Mouse (Mus musculus) gastrocnemius, adult 2 months (tissue): ENCODE results near the gene Cavin4. TPM values are rescaled to one million over a fixed set of nuclear protein-coding genes. Genes with fewer than 3 reads are reported as not detected.
"Not testable (repeated sequence)": the region's sequence is repeated elsewhere in the genome, so short reads cannot be mapped to it uniquely, and the experiment has no call there.

Experiments used
- DNase-seq: peaks from one replicate; pipeline ENCODE4 v3.0.0; 2022
- H3K27ac ChIP-seq: fragments of 200-600 bp; 2 replicates; pipeline ENCODE4 v1.8.1; 2022; ENCODE audit warnings: mild to moderate bottlenecking
- H3K4me3 ChIP-seq: fragments of 200-600 bp; 2 replicates; pipeline ENCODE4 v1.8.1; 2022; ENCODE audit warnings: mild to moderate bottlenecking, moderate library complexity
- CTCF ChIP-seq: fragments of 200-600 bp; IDR thresholded peaks from 2 replicates; pipeline ENCODE4 v1.8.1; 2022; ENCODE audit warnings: antibody characterized with exemption, mild to moderate bottlenecking, moderate library complexity
- intact Hi-C: fragments of 180-260 bp; cut with DNase I; formaldehyde crosslinking; loops from one replicate; pipeline ENCODE4 v1.15.1; 2025
- total RNA-seq, 2 experiments: library from RNA; stranded (reverse); gene quantifications; 2 replicates each; pipeline ENCODE4 v1.2.3; 2021

Gene Cavin4
- total RNA-seq, 2 experiments from 2014 or later, result 116 to 159 TPM

DNA sequence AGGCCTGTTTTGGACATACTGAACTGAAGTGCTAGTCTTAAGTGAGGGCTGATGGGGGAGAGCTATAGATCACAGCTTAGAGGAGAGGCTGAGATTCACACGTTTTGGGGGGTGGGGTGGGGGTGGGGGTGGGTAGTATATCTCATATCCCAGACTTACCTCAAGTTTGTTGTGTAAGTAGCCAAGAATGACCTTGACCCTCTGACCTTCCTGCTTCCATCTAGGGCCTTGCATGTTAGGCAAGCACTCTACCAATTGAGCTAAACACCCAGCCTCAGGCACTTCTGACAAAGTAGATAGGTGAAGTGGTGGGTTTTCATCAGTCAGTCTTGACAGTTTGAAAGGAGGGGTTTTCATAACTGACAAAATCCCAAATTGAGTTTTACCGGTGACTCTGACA lies 14.5 kb downstream of the Cavin4 start:
- no peak for DNase-seq
- Histone ChIP-seq H3K4me3 (no peak overlapping the region), H3K27ac (no peak overlapping the region)
- no peak for TF ChIP-seq CTCF
- intact Hi-C loops, result loop anchor here (5.0 kb wide), 1 partner anchor 91 kb away; the partner anchor contains the start of gene Tmeff1

DNA sequence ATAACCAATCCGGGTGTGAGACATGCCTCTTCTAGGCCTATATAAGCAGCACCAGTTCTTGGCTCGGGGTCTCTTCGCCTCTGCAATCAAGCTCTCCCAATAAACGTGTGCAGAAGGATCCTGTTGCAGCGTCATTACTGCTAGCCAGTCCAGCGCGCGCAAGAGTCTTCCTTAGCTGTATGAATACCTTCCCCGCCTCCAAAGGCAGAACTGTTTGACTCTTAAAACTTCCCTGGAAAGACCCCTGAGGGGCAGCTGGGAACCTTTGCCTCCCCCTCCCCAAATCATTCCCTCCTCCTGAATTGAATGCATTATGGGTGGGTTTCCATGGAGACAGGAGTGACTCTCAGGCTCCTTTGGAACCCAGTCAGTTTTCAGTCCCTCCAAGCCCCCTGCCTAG lies 15.5 kb downstream of the Cavin4 start:
- intact Hi-C loops, result loop anchor here (5.0 kb wide), 1 partner anchor 91 kb away; the partner anchor contains the start of gene Tmeff1
- TF ChIP-seq CTCF, result no peak
- DNase-seq, result no peak
- Histone ChIP-seq H3K27ac (no peak overlapping the region), H3K4me3 (no peak overlapping the region)

DNA sequence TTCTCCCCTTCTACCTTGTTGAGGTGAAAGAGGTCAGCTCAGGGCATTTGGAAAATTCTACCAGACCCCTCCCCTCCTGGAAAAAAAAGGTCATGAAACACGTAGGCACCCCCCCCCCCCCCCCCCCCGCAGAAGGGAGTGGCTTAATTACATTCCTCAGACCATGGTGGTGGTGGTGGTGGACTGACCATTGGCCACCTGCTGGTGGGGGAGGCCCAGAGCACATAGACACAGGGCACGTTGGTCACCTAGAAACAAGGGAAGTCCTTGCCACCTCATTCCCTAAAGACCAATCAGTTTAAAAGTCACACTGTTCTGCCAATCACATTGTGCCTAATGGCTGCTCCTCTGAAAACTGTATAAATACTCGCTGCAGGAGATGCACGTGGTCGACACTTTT lies 16.4 kb downstream of the Cavin4 start:
- intact Hi-C loops, result loop anchor here (5.0 kb wide), 3 partner anchors 92 to 207 kb away; partner anchors contain the start of genes Tex10 and Tmeff1
- not testable (repeated sequence) for H3K4me3 ChIP-seq, H3K27ac ChIP-seq, DNase-seq

DNA sequence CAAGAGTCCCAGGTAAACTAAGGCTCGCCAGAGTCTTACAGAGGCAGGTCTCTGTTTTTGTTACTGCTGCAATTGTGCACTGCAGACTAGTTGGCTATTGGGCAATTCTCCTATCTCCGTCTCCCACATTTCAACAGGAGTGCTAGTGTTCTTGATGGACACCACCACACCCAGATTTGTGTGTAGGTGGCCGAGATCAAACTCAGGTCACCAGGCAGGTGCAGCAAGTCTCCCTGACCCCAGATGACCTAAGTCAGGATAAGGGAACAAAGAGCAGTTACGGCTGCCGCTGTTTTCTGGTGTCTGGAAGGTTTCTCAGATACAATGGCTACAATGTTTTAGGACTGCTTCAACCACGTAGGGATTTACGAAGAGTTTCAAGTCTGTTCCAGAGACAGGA lies 16.9 kb downstream of the Cavin4 start:
- no peak for DNase-seq
- H3K27ac ChIP-seq, result no peak overlapping the region
- H3K4me3 ChIP-seq, result no peak overlapping the region
- intact Hi-C loops, result loop anchor here (5.0 kb wide), 2 partner anchors 138 to 208 kb away; partner anchors contain the start of gene Tex10
- no peak for TF ChIP-seq CTCF

DNA sequence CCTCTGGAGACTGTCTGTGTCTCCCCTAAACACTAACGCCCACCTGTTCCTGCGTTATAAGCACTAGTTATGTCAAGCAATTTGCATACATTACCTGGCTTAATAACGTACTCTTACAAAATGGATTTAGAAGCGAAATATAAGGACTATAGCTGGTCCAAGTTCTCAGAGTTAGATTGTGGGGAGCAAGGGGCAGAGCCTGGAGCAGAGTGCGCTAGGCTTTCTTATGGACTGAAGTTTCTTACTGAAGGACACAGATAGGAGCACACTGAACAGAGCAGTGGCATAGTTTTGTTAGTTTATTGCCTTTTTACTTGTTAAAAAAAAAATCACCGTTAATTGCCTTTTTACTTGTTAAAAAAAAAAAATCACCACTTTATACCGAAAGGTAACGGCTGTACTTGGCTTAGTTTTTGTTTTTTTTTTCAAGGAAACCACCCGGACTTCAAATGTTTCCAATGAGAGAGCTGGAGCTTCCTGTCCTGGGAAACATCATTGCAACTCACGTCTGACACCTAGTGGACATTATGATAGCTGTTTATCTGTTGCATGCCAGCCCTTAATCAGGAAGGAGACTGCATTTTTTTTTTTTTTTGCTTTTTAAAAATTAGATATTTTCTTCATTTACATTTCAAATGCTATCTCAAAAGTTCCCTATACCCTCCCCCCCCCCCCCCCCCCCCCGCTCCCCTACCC lies 17.5 kb downstream of the Cavin4 start:
- peak; percentile 74 for TF ChIP-seq CTCF
- Histone ChIP-seq H3K4me3 (peak overlapping the region; percentile 35), H3K27ac (no peak overlapping the region)
- intact Hi-C loops, result loop anchor here (5.0 kb wide), 2 partner anchors 138 to 208 kb away; partner anchors contain the start of gene Tex10
- no peak for DNase-seq

DNA sequence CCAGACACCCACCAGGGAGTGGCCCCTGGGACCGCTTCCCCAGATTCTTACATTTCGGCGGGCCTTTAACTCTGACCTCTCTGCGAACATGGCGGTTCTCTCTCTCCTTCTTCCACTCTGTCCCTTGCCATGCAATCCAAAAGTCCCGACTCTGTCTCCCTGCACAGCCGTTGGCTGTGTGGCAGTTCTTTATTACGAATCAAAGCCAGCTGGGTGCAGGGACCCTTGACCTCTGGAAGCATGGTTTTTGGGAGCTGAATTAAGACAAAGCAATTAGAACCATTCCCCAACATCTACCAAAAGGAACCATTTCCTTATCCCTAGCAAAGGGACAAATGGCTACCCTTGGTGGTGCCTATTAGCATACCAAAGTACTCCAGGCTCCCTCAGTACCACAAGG lies 19.8 kb downstream of the Cavin4 start:
- H3K27ac ChIP-seq, result no peak overlapping the region
- no peak for DNase-seq
- no peak for TF ChIP-seq CTCF
- peak overlapping the region; percentile 13; the same call in 1 of the 2 replicates for H3K4me3 ChIP-seq
- intact Hi-C loops, result loop anchor here (5.0 kb wide), 2 partner anchors 141 to 211 kb away; partner anchors contain the start of gene Tex10

DNA sequence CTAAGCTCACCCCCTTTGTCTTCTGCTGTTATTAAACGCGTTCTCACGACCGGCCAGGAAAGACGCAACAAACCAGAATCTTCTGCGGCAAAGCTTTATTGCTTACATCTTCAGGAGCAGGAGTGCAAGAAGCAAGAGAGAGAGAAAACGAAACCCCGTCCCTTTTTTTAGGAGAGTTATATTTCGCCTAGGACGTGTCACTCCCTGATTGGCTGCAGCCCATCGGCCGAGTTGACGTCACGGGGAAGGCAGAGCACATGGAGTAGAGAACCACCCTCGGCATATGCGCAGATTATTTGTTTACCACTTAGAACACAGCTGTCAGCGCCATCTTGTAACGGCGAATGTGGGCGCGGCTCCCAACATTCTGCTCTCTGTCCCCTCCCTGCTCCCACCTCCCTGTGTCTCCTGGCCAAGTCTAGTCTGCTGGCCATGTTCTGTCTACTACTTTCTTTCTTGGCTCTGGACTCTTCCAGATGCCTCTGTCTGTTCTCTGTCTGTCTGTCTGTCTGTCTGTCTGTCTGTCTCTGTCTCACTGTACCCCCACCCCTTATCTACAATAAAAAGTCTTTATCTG lies 20.4 kb downstream of the Cavin4 start:
- DNase-seq, H3K27ac ChIP-seq: not testable (repeated sequence)
- intact Hi-C loops, result loop anchor here (5.0 kb wide), 2 partner anchors 141 to 211 kb away; partner anchors contain the start of gene Tex10
- H3K4me3 ChIP-seq, result peak overlapping the region; percentile 13; the same call in 1 of the 2 replicates

DNA sequence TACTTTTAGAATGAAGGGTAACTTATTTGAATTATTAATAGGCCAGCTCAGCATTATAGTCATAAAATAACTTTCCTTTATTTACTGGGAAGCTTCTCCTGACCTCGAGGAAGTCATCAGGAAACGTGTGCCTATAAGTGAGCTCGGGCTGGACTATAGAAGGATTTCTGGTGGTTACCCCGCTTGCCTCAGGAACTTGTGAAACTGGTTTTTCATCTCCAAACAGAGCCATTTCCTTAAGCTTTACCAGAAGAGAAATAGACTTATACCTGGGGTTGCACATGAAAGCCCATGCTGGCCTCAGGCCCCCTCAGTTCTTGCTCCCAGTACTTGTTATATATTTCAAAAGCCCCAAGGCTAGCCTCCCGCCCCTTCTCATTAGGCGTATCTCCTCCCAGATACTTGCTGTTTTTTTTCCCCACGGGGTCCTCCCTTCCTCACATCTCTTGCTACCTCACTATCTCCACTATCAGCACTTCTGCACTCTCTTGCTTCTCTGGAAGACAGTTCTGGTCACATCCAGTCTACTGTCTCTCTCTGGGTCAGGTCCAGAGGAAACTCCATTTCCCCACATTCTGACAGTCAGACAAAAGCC lies 21.4 kb downstream of the Cavin4 start:
- DNase-seq, result no peak
- no peak overlapping the region for H3K4me3 ChIP-seq
- H3K27ac ChIP-seq, result no peak overlapping the region
- no peak for TF ChIP-seq CTCF
- intact Hi-C loops, result loop anchor here (5.0 kb wide), 2 partner anchors 142 to 212 kb away; partner anchors contain the start of gene Tex10

DNA sequence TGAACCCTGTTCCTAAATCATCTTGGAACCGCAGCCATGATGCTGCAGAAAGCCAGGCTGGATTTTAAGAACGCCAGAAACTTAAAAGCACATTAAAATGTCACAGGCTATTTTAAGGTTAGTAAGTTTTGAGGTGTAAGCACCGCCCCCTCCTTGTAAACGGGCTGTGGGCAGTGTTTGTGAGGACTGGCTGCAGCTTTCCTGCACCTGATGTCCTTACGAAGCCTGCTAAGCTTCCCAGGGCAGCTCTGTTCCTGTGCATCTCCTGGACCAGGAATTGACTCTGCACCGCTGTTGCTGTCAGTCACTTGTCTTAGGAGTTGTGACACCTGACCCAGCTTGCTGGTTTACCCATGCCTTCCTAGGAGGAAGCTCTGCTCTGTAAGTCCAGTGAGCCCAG lies 24.8 kb downstream of the Cavin4 start:
- intact Hi-C loops, result no loop called here
- no peak for TF ChIP-seq CTCF
- peak; percentile 74 for DNase-seq

DNA sequence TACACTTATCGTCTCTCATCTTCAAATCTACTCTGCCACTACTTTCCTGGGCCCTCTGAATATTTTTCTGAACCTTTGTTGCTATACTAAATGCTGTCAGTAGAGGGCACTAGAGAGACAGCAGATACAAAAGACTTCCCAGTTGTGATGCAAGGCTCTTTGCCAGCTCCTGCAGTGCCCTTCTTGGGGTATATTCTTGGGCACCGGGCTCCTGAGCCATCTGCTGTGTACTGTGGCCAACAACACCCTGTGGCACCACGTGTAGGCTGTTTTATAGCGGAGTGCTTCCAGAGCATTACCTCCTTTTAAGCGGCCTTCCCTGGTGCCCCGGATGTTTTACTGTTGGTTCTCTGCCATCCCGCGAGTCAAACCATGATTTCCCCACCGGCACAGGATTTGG lies 27.3 kb downstream of the Cavin4 start:
- peak; percentile 84 for TF ChIP-seq CTCF
- intact Hi-C loops, result loop anchor here (5.0 to 10.0 kb wide), 2 partner anchors 82 to 634 kb away; no protein-coding TSS in a partner anchor
- H3K4me3 ChIP-seq, result no peak overlapping the region
- DNase-seq, result peak; percentile 64
- no peak overlapping the region for H3K27ac ChIP-seq

More for the DNA sequence above, 24.8 kb downstream of the Cavin4 start:
- H3K4me3 ChIP-seq, result peak overlapping the region; percentile 11; the same call in 1 of the 2 replicates
- H3K27ac ChIP-seq, result peak overlapping the region; percentile 78

DNA sequence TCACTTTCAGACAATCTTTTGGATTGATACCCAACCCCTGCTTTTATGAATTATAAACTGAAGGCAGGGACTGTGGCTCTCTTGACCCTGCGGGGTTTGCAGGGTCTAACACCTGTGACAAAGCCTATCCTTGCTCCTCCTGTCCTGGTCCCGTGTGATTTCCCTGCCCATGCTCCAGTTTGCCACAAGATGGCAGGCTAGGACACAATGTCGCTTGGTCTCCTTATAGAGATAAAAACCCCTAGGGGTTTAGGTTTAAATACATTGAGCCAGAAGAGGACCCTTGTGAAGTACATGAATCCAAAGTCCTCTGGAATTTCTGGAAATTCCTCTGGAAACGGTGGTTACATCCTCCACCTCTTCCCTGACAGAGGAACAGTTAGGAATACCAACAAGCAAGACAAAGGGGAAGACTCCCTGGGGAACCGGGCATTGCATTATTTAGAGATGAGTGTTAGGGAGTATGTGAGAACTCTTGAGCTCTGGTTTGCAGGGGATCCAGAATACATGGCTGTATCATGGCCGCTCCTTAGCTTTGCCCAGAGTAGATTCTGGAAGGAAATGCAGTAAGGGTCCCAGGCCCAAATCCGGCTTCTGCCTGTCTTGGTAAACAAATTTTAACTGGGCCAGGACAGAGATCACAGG lies 28.6 kb downstream of the Cavin4 start:
- peak; percentile 83 for TF ChIP-seq CTCF

DNA sequence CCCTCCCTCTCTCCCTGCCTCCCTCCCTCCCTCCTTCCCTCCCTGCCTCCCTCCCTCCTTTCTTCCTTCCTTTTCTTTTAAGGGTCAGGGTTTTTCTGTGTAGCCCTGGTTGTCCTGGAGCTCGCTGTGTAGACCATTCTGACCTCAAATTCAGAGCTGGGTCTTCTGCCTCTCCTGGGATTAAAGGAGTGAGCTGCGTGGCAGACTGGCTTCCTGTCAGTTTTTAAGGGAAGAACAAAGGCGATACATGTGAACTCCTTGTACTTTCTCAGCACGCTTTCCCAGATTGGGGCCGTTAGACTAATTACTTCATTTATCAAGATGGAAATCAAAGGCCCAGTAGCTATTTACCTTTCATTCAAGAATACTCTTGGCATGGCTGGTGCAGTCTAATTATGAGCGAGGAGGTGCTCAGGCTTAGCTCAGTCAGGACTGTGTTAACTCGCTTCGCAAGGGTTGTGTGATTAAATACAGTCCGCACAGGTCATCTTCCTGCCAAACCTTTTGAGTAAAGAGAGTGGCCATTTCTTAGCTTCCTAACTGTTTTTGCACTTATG lies 29.5 kb downstream of the Cavin4 start:
- no peak for DNase-seq
- Histone ChIP-seq H3K4me3 (no peak overlapping the region), H3K27ac (no peak overlapping the region)
- no peak for TF ChIP-seq CTCF
- intact Hi-C loops, result loop anchor here (5.0 to 10.0 kb wide), 2 partner anchors 79 to 632 kb away; no protein-coding TSS in a partner anchor

More for the DNA sequence above, 28.6 kb downstream of the Cavin4 start:
- intact Hi-C loops, result loop anchor here (5.0 to 10.0 kb wide), 2 partner anchors 80 to 633 kb away; no protein-coding TSS in a partner anchor
- H3K4me3 ChIP-seq, result no peak overlapping the region
- peak; percentile 35 for DNase-seq
- no peak overlapping the region for H3K27ac ChIP-seq
